Mouse (Mus musculus): Measurements from ENCODE around the gene Arxes2. TPM values are rescaled to one million over a fixed set of nuclear protein-coding genes. Genes with fewer than 3 reads are reported as not detected.
"Not testable (repeated sequence)": the region's sequence is repeated elsewhere in the genome, so short reads cannot be mapped to it uniquely, and the experiment has no call there.

Arxes2 gene
- polyA plus RNA-seq, 1 experiment: 10.2 TPM

DNA sequence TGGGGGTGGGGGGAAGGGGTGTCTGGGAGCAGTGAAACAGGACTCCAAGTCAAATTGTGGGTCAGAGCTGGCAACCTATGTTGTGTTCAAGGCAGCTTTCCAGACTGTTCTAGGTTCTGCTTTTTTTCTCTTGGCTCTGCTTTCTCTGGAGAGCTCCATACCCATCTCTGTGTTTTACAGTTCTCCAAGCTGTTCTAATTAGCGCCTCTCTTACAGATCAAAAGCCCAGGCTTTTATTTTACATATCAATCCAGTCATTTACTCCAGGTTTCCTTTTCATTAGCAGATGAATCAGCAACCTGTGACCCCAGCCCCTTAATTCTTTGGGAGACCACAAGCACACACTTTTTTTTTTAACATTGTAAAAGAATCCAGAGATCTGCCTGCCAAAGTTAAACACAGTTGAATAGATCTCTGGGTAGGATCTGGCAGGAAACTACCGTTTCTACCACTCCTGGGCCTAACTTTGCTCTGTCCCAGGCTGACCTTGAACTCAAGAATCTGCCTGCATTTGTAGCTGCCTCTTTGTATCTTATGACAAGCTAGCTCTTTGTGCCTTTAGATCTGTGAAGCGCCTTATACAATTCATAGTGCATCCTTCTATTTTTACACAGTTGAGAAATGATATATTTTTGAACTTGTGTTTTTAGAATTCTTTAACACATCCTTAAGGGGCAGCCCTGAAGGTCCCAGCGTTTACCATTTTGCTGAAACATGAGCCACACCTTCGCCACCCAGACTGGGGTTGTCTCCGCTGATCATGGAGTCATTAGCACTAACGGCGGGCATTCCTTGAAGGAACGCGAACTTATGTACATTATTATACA, 19.8 kb upstream of the Arxes2 start:
- no peak for DNase-seq
- Histone ChIP-seq H3K4me1 (ENCODE audit: control insufficient read depth, insufficient read depth, low read length) (no peaks in the 10 kb centered on the region), H3K4me3 (replicated peaks; ENCODE audit: extremely low read depth, low read depth, low read length) (no peak overlapping the region)
- TF ChIP-seq CTCF (IDR thresholded peaks at IDR 0.05; ENCODE audit: insufficient read depth, low read length): no peak
- WGBS: 71% methylated on average over 10 of the region's 10 CpGs

- WGBS: 58% methylated on average over 20 of the region's 20 CpGs
- TF ChIP-seq POLR2A (IDR thresholded peaks at IDR 0.05; ENCODE audit: borderline replicate concordance, extremely low read depth, low read depth, low read length) (no peak), CTCF (IDR thresholded peaks at IDR 0.05; ENCODE audit: insufficient read depth, low read length) (no peak)
- no peak overlapping the region for H3K4me3 ChIP-seq (replicated peaks; ENCODE audit: extremely low read depth, low read depth, low read length)
- DNase-seq: no peak
- H3K4me1 ChIP-seq (ENCODE audit: control insufficient read depth, insufficient read depth, low read length): no peaks in the 10 kb centered on the region
These were observed 19.0 kb upstream of the Arxes2 start for GRCm38 (mm10) chrX:135974424-135975225.

- 24% methylated on average over 8 of the region's 8 CpGs for WGBS
- H3K4me3 ChIP-seq (replicated peaks; ENCODE audit: extremely low read depth, low read depth, low read length): no peak overlapping the region
- TF ChIP-seq POLR2A (IDR thresholded peaks at IDR 0.05; ENCODE audit: borderline replicate concordance, extremely low read depth, low read depth, low read length) (no peak), CTCF (IDR thresholded peaks at IDR 0.05; ENCODE audit: insufficient read depth, low read length) (peak; percentile 37; the same call in 1 of the 2 replicates)
- DNase-seq: peak; percentile 52
- no peaks in the 10 kb centered on the region for H3K4me1 ChIP-seq (ENCODE audit: control insufficient read depth, insufficient read depth, low read length)
These were observed 18.4 kb upstream of the Arxes2 start for GRCm38 (mm10) chrX:135975226-135975552.

- 75% methylated on average over 6 of the region's 6 CpGs for WGBS
- no peak for TF ChIP-seq CTCF (IDR thresholded peaks at IDR 0.05; ENCODE audit: insufficient read depth, low read length)
- TF ChIP-seq POLR2A (IDR thresholded peaks at IDR 0.05; ENCODE audit: borderline replicate concordance, extremely low read depth, low read depth, low read length): no peak
- no peak overlapping the region for H3K4me3 ChIP-seq (replicated peaks; ENCODE audit: extremely low read depth, low read depth, low read length)
These were observed 8.9 kb upstream of the Arxes2 start for GRCm38 (mm10) chrX:135984539-135985260.

GRCm38 (mm10) chrX:135986267-135986666, 7.4 kb upstream of the Arxes2 start:
- Histone ChIP-seq H3K4me3 (replicated peaks; ENCODE audit: extremely low read depth, low read depth, low read length) (no peak overlapping the region), H3K4me1 (ENCODE audit: control insufficient read depth, insufficient read depth, low read length) (no peaks in the 10 kb centered on the region)
- 92% methylated on average over 3 of the region's 3 CpGs for WGBS
- TF ChIP-seq POLR2A (IDR thresholded peaks at IDR 0.05; ENCODE audit: borderline replicate concordance, extremely low read depth, low read depth, low read length) (no peak), CTCF (IDR thresholded peaks at IDR 0.05; ENCODE audit: insufficient read depth, low read length) (no peak)
- DNase-seq: no peak

More at GRCm38 (mm10) chrX:135984539-135985260, 8.9 kb upstream of the Arxes2 start:
- H3K4me1 ChIP-seq (ENCODE audit: control insufficient read depth, insufficient read depth, low read length): no peaks in the 10 kb centered on the region
- DNase-seq: no peak

DNA sequence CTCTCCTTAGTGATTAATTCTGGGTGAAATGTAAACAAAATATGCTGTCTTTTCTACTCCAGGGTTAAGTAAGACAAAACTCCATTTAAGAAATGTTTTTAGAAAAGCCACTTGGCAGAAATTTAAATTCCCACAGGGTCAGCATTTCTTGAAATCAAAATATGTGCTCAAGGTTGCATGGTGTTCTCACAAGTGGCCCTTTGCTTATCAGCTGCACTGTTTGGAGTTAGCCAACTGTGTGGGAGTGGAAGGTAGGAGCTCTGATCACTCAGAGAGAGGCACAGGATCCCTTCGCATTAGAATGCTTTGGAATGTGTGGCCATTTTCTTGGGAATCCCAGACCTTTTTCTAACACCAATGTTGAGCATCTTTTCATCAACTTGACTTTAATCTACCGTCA, 3.0 kb upstream of the Arxes2 start:
- Histone ChIP-seq H3K4me1 (ENCODE audit: control insufficient read depth, insufficient read depth, low read length) (no peaks in the 10 kb centered on the region), H3K4me3 (replicated peaks; ENCODE audit: extremely low read depth, low read depth, low read length) (no peak overlapping the region)
- 62% methylated on average over 2 of the region's 2 CpGs for WGBS
- TF ChIP-seq CTCF (IDR thresholded peaks at IDR 0.05; ENCODE audit: insufficient read depth, low read length): no peak
- no peak for TF ChIP-seq POLR2A (IDR thresholded peaks at IDR 0.05; ENCODE audit: borderline replicate concordance, extremely low read depth, low read depth, low read length)
- DNase-seq: no peak

DNA sequence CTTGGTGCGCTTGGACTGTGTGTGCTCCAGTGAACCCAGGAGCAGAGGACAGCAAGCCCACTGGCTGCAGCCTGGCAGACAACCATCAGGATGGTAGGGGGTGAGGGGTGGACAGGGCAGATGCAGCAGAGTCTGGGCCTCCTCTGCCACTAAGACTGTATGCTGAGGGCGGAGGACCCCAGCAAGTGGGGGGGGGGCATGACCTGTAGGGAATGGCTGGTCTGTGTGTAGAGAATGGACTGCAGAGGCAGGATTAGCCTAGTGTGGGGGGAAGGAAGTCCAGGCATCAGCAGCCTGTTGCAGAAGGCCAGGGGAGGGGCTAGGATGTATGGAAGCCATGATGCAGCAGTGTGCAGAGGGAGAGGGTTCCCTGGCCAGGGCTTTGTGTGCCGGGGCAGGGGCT, 431 bp upstream of the Arxes2 start:
- not testable (repeated sequence) for H3K4me3 ChIP-seq (replicated peaks; ENCODE audit: extremely low read depth, low read depth, low read length); DNase-seq; H3K4me1 ChIP-seq (ENCODE audit: control insufficient read depth, insufficient read depth, low read length)
- WGBS: 66% methylated on average over 2 of the region's 3 CpGs

DNA sequence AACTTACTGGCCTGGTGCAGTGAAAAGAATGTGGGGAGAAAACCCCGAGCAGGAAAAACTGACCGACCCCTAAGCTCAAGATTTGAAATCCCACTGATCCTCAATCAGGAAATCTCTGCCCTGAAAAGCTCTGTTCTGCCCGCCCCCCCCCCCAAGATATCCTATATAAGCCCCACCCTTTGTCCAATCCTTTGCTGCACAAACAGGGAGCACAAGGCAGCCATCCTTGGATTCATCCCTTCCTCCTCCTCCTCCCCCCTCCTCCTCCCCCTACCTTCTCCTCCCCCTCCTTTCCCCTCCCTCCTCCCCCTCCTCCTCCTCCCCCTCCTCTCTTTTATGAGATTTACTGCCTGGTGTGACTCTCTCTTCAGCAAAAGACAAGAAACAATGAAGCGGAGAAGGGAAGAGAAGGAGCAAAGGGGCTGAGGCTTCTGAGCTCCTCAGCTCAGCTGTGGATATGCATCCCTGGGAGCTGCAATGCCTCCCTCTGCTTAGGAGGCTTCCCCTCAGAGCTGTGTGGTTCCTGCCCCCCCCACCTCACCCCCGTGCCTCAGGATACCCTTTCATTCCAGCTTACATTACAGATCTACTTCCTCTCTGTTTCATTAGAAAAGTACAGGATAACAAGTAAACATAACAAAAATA, 13.7 kb downstream of the Arxes2 start:
- TF ChIP-seq POLR2A (IDR thresholded peaks at IDR 0.05; ENCODE audit: borderline replicate concordance, extremely low read depth, low read depth, low read length) (no peak), CTCF (IDR thresholded peaks at IDR 0.05; ENCODE audit: insufficient read depth, low read length) (no peak)
- Histone ChIP-seq H3K4me3 (replicated peaks; ENCODE audit: extremely low read depth, low read depth, low read length) (no peak overlapping the region), H3K4me1 (ENCODE audit: control insufficient read depth, insufficient read depth, low read length) (no peaks in the 10 kb centered on the region)
- no peak for DNase-seq
- WGBS: 64% methylated on average over 5 of the region's 5 CpGs

DNA sequence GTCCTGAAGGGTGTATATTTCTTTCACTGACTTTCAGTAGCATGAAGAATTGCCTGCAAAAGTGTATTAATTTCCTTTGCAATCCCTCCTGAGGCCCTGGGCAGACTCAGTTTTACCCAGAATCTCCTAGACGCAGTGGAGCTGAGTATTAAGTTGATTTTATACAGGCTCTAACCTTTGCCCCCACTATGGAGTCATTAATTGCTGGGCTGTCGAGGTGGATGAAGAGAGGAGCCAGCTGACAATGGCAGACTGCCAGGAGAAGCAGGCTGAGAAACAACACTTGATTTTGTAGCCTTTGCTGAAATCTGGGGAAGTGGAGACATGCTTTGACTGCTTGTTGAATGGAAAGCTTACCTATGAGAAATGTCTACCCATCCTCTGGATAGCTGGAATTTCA, 20.8 kb downstream of the Arxes2 start:
- TF ChIP-seq POLR2A (IDR thresholded peaks at IDR 0.05; ENCODE audit: borderline replicate concordance, extremely low read depth, low read depth, low read length) (no peak), CTCF (IDR thresholded peaks at IDR 0.05; ENCODE audit: insufficient read depth, low read length) (no peak)
- no peaks in the 10 kb centered on the region for H3K4me1 ChIP-seq (ENCODE audit: control insufficient read depth, insufficient read depth, low read length)
- 31% methylated on average over 2 of the region's 2 CpGs for WGBS
- DNase-seq: no peak
- H3K4me3 ChIP-seq (replicated peaks; ENCODE audit: extremely low read depth, low read depth, low read length): no peak overlapping the region
